Comparison of ENCODE assay signal across 24 mouse cellular contexts in genomic region chr3:31961175-31961574, GRCm38 (mm10). TPM values are rescaled to one million over a fixed set of nuclear protein-coding genes. Genes with fewer than 3 reads are reported as not detected.
DNase-seq lines count a peak whose midpoint lies in the region; ATAC-seq and TF ChIP-seq lines count a peak whose summit lies in the region.
"Had no signal": no experiment of that assay in that cellular context is flagged by ENCODE, and none has a peak within 500 bp of the region (broad histone marks: within the 10 kb centered on the region; RNA-seq: fewer than 3 reads in every experiment).

No protein-coding gene starts in this region.

- H3K4me2 ChIP-seq in midbrain, embryonic 11.5 days, result no peak overlapping the region
- no peak overlapping the region for H3K4me2 ChIP-seq in hindbrain, embryonic 11.5 days (replicated peaks; ENCODE audit: low read depth, low read length)
- no peak overlapping the region for H3K4me2 ChIP-seq in hindbrain, postnatal 0 days (ENCODE audit: low read depth, low read length)
- H3K4me2 ChIP-seq: embryonic facial prominence, embryonic 15.5 days; heart, embryonic 13.5 days; intestine, embryonic 15.5 days had no signal

- H3K27ac ChIP-seq in midbrain, embryonic 11.5 days (ENCODE audit: low read depth, low read length), result no peak overlapping the region
- H3K27ac ChIP-seq in midbrain, embryonic 10.5 days (replicated peaks), result no peak overlapping the region; the same call in 1 of the 2 replicates
- no peak overlapping the region for H3K27ac ChIP-seq in hindbrain, embryonic 11.5 days (ENCODE audit: low read depth, low read length)
- H3K27ac ChIP-seq in hindbrain, postnatal 0 days, result 0 out of 2 replicates have a peak overlapping the region, but pooled peaks have one; percentile 20
- H3K27ac ChIP-seq: embryonic facial prominence, embryonic 15.5 days; heart, embryonic 13.5 days; intestine, embryonic 15.5 days had no signal

- TF ChIP-seq POLR2A in brain, embryonic 14.5 days (IDR thresholded peaks at IDR 0.05; ENCODE audit: borderline replicate concordance, extremely low read depth, insufficient read depth, insufficient read length, poor library complexity, severe bottlenecking), result no peak

- H3K4me1 ChIP-seq in midbrain, embryonic 11.5 days (ENCODE audit: control insufficient read depth, insufficient read depth, low read length), result 0 out of 2 replicates have a peak, but pooled peaks cover 4% of the 10 kb centered on the region
- H3K4me1 ChIP-seq in midbrain, embryonic 10.5 days, result peaks cover 11% of the 10 kb centered on the region
- no peaks in the 10 kb centered on the region for H3K4me1 ChIP-seq in hindbrain, embryonic 11.5 days (replicated peaks; ENCODE audit: control insufficient read depth, insufficient read depth, low read length)
- H3K4me1 ChIP-seq in hindbrain, postnatal 0 days (ENCODE audit: insufficient read depth, low read length), result no peaks in the 10 kb centered on the region
- H3K4me1 ChIP-seq: embryonic facial prominence, embryonic 15.5 days; heart, embryonic 13.5 days; intestine, embryonic 15.5 days had no signal

- H3K9ac ChIP-seq in midbrain, embryonic 11.5 days (ENCODE audit: low read length), result no peak overlapping the region
- no peak overlapping the region for H3K9ac ChIP-seq in hindbrain, embryonic 11.5 days (ENCODE audit: low read depth, low read length)
- H3K9ac ChIP-seq in hindbrain, postnatal 0 days (replicated peaks; ENCODE audit: low read length), result no peak overlapping the region
- H3K9ac ChIP-seq: embryonic facial prominence, embryonic 15.5 days; forebrain, postnatal 0 days; heart, embryonic 13.5 days; intestine, embryonic 15.5 days had no signal

- 64% methylated on average over 3 of the region's 3 CpGs for WGBS in midbrain, embryonic 11.5 days
- WGBS in midbrain, embryonic 10.5 days, result 76% methylated on average over 3 of the region's 3 CpGs
- 63% methylated on average over 3 of the region's 3 CpGs for WGBS in hindbrain, embryonic 11.5 days
- WGBS in hindbrain, postnatal 0 days, result 34% methylated on average over 3 of the region's 3 CpGs

- no peaks in the 10 kb centered on the region for H3K9me3 ChIP-seq in midbrain, embryonic 11.5 days (ENCODE audit: control insufficient read depth, low read length)
- no peaks in the 10 kb centered on the region for H3K9me3 ChIP-seq in midbrain, embryonic 10.5 days (replicated peaks)
- H3K9me3 ChIP-seq in hindbrain, embryonic 11.5 days (ENCODE audit: control insufficient read depth, low read length), result no peaks in the 10 kb centered on the region
- no peaks in the 10 kb centered on the region for H3K9me3 ChIP-seq in hindbrain, postnatal 0 days (ENCODE audit: low read length)
- H3K9me3 ChIP-seq: embryonic facial prominence, embryonic 15.5 days; G1E; heart, embryonic 13.5 days; intestine, embryonic 15.5 days had no signal

- DNase-seq in midbrain, embryonic 11.5 days (ENCODE audit: low spot score, missing footprints), result peak; percentile 62
- DNase-seq in midbrain, embryonic 10.5 days (ENCODE audit: low spot score), result no peak
- peak; percentile 31 for DNase-seq in brain, embryonic 14.5 days (ENCODE audit: low read depth)
- no peak for DNase-seq in hindbrain, embryonic 11.5 days (ENCODE audit: low spot score)
- no peak for DNase-seq in hindbrain, postnatal 0 days (ENCODE audit: low spot score)
- no peak for DNase-seq in left cerebral cortex, postnatal 25 days (ENCODE audit: low spot score in 2 of 2)
- no peak for DNase-seq in liver
- DNase-seq: adrenal gland, adult 8-10 months; adrenal gland, postnatal 36 days; cerebellum, adult 11 months; cerebellum, adult 8-10 months; cerebellum, postnatal 14 days; embryo, embryonic 11 days; forebrain, postnatal 0 days; gastrocnemius, postnatal 14 days; heart, postnatal 36 days had no signal

- H3K4me3 ChIP-seq in midbrain, embryonic 11.5 days (ENCODE audit: low read depth, low read length), result no peak overlapping the region
- H3K4me3 ChIP-seq in midbrain, embryonic 10.5 days, result no peak overlapping the region
- no peak overlapping the region for H3K4me3 ChIP-seq in hindbrain, embryonic 11.5 days (ENCODE audit: low read depth, low read length)
- H3K4me3 ChIP-seq in hindbrain, postnatal 0 days (ENCODE audit: low read length), result no peak overlapping the region
- H3K4me3 ChIP-seq: embryonic facial prominence, embryonic 15.5 days; erythroblast, embryonic 14.5 days; heart, embryonic 13.5 days; intestine, embryonic 15.5 days had no signal

- no peaks in the 10 kb centered on the region for H3K36me3 ChIP-seq in midbrain, embryonic 11.5 days (ENCODE audit: control insufficient read depth, insufficient read depth, low read length)
- H3K36me3 ChIP-seq in midbrain, embryonic 10.5 days, result no peaks in the 10 kb centered on the region
- no peaks in the 10 kb centered on the region for H3K36me3 ChIP-seq in hindbrain, embryonic 11.5 days (ENCODE audit: control insufficient read depth, insufficient read depth, low read length)
- no peaks in the 10 kb centered on the region for H3K36me3 ChIP-seq in hindbrain, postnatal 0 days (ENCODE audit: insufficient read depth, low read length)
- H3K36me3 ChIP-seq: embryonic facial prominence, embryonic 15.5 days; G1E; heart, embryonic 13.5 days; intestine, embryonic 15.5 days had no signal

- TF ChIP-seq CTCF in brain, embryonic 14.5 days (IDR thresholded peaks at IDR 0.05; ENCODE audit: borderline replicate concordance, extremely low read depth, insufficient read depth, insufficient read length), result no peak
- TF ChIP-seq CTCF in hindbrain, postnatal 0 days (IDR thresholded peaks at IDR 0.05; ENCODE audit: low read depth), result no peak

- intact Hi-C loops in left cerebral cortex, postnatal 25 days (cut with DNase I), result no loop called here

- ATAC-seq in midbrain, embryonic 11.5 days (ENCODE audit: low FRiP score), result no peak
- peak; percentile 49 for ATAC-seq in hindbrain, embryonic 11.5 days (ENCODE audit: low FRiP score)
- peak; percentile 57; the same call in 1 of the 2 replicates for ATAC-seq in hindbrain, postnatal 0 days
- ATAC-seq: forebrain, postnatal 0 days; intestine, embryonic 15.5 days had no signal

- H3K27me3 ChIP-seq in midbrain, embryonic 11.5 days (ENCODE audit: control insufficient read depth, insufficient read depth, low read length), result no peaks in the 10 kb centered on the region
- no peaks in the 10 kb centered on the region for H3K27me3 ChIP-seq in midbrain, embryonic 10.5 days (ENCODE audit: low read depth, poor library complexity, severe bottlenecking)
- no peaks in the 10 kb centered on the region for H3K27me3 ChIP-seq in hindbrain, embryonic 11.5 days (ENCODE audit: control insufficient read depth, insufficient read depth, low read length)
- no peaks in the 10 kb centered on the region for H3K27me3 ChIP-seq in hindbrain, postnatal 0 days (ENCODE audit: insufficient read depth, low read length)
- H3K27me3 ChIP-seq: embryonic facial prominence, embryonic 15.5 days; heart, embryonic 13.5 days; intestine, embryonic 15.5 days had no signal

RNA-seq across cellular contexts. Expression of gene Kcnmb2, which starts 58.9 kb away (rescaled TPM):
- polyA plus RNA-seq in midbrain, embryonic 11.5 days (2014; fragmentation: Nextera tagmentation; extraction: Ambion mirVana), result 2.1 and 2.5 TPM in 2 replicates
- 1.8 and 1.9 TPM in 2 replicates for polyA plus RNA-seq in midbrain, embryonic 10.5 days (2016; fragmentation: Nextera tagmentation; extraction: Ambion mirVana)
- 2.0 and 3.9 TPM in 2 replicates for polyA plus RNA-seq in brain, embryonic 14.5 days (2012; rRNA removed)
- polyA plus RNA-seq in hindbrain, embryonic 11.5 days (2014; fragmentation: Nextera tagmentation; extraction: Ambion mirVana), result 6.8 and 10.1 TPM in 2 replicates
- 5.5 and 7.3 TPM in 2 replicates for total RNA-seq in hindbrain, postnatal 0 days (2014; rRNA removed)
- polyA plus RNA-seq in hindbrain, postnatal 0 days (2015; fragmentation: Nextera tagmentation; extraction: Ambion mirVana), result 10.1 and 10.3 TPM in 2 replicates
- 1 to 10 TPM; 4.7 to 6.2 TPM for total RNA-seq in left cerebral cortex, postnatal 25 days (2021)
- total RNA-seq: common myeloid progenitor, adult 5-6 weeks; gastrocnemius, adult 18-20 months; heart, adult 8-10 months; heart, postnatal 36 days had no signal
- polyA plus RNA-seq: erythroblast, embryonic 14.5 days; G1E had no signal

Comparison
In these comparisons a context has a peak if more than half of its experiments do, and no peak if none do; other contexts are left out.
1. DNase-seq: peak in midbrain, embryonic 11.5 days (single experiment) and brain, embryonic 14.5 days (single experiment); none in midbrain, embryonic 10.5 days (single experiment), hindbrain, embryonic 11.5 days (single experiment), hindbrain, postnatal 0 days (single experiment), left cerebral cortex, postnatal 25 days (0 of 2) and liver (single experiment).